Mouse (Mus musculus) forebrain, embryonic 14.5 days (tissue): ENCODE measurements around the gene Pbx1. TPM values are rescaled to one million over a fixed set of nuclear protein-coding genes. Genes with fewer than 3 reads are reported as not detected.

Experiments used
- ATAC-seq: fragments of 200-750 bp; cut with Nextera tagmentation; 2 replicates; pipeline ENCODE4 v1.8.0; 2017; ENCODE audit warnings: mild to moderate bottlenecking, moderate library complexity
- DNase-seq: peaks from one replicate; pipeline ENCODE4 v3.0.0-alpha.2; 2015; ENCODE audit warnings: low spot score
- H3K27ac ChIP-seq: fragments of 300-500 bp; sonication (generic); 2 replicates; pipeline ENCODE4 v1.5.1; 2014; ENCODE audit warnings: low read depth, mild to moderate bottlenecking, control low read depth, low read length, moderate library complexity
- H3K27me3 ChIP-seq: fragments of 300-500 bp; sonication (generic); replicated peaks from 2 replicates; pipeline ENCODE4 v1.6.1; 2014; ENCODE audit warnings: low read length, control low read depth, mixed read lengths; ENCODE audit not compliant: control insufficient read depth, insufficient read depth
- H3K36me3 ChIP-seq: fragments of 300-500 bp; sonication (generic); 2 replicates; pipeline ENCODE4 v1.6.1; 2014; ENCODE audit warnings: low read length, control low read depth; ENCODE audit not compliant: control insufficient read depth, insufficient read depth
- H3K4me1 ChIP-seq: fragments of 300-500 bp; sonication (generic); 2 replicates; pipeline ENCODE4 v1.6.1; 2014; ENCODE audit warnings: antibody characterized with exemption, low read length, control low read depth; ENCODE audit not compliant: control insufficient read depth, insufficient read depth
- H3K4me2 ChIP-seq: fragments of 300-500 bp; sonication (generic); 2 replicates; pipeline ENCODE4 v1.6.1; 2014; ENCODE audit warnings: mild to moderate bottlenecking, control low read depth, low read length
- H3K4me3 ChIP-seq: fragments of 300-500 bp; sonication (generic); 2 replicates; pipeline ENCODE4 v1.5.1; 2014; ENCODE audit warnings: low read depth, low read length, control low read depth
- H3K9ac ChIP-seq: fragments of 300-500 bp; sonication (generic); 2 replicates; pipeline ENCODE4 v1.6.1; 2014; ENCODE audit warnings: mild to moderate bottlenecking, low read length, control low read depth, moderate library complexity
- H3K9me3 ChIP-seq: fragments of 300-500 bp; sonication (generic); replicated peaks from 2 replicates; pipeline ENCODE4 v1.6.1; 2016; ENCODE audit warnings: low read length, control low read depth, mixed read lengths; ENCODE audit not compliant: control insufficient read depth
- WGBS: fragments of 180-500 bp; shearing (Covaris S2); extraction: QIAGEN DNeasy Blood & Tissue Kit; methylation state at CpG from one replicate; pipeline ENCODE4 v1.1.7; 2014; 5-methylcytosine and 5-hydroxymethylcytosine counted together
- polyA plus RNA-seq: library from polyadenylated mRNA; unstranded; fragments of >200 nt; fragmentation: Nextera tagmentation; extraction: Ambion mirVana; gene quantifications from 2 replicates; pipeline ENCODE4 v1.2.1, GENCODE M21; 2014

Pbx1 gene
- polyA plus RNA-seq, 1 experiment from 2014 or later = 66.7 TPM

- no peaks in the 10 kb centered on the region; the same call in 1 of the 2 replicates for H3K36me3 ChIP-seq
- H3K4me3 ChIP-seq = no peak overlapping the region
These were observed 132.1 kb downstream of the Pbx1 start for GRCm38 (mm10) chr1:168299928-168300365.

GRCm38 (mm10) chr1:168299181-168299580, 132.9 kb downstream of the Pbx1 start:
- Histone ChIP-seq H3K4me3 (no peak overlapping the region), H3K4me1 (peaks cover 29% of the 10 kb centered on the region), H3K4me2 (no peak overlapping the region), H3K9ac (no peak overlapping the region), H3K36me3 (no peaks in the 10 kb centered on the region; the same call in 1 of the 2 replicates), H3K27me3 (no peaks in the 10 kb centered on the region), H3K9me3 (no peaks in the 10 kb centered on the region), H3K27ac (peak overlapping the region; percentile 87; the same call in 1 of the 2 replicates)
- ATAC-seq = no peak
- 87% methylated on average over 8 of the region's 8 CpGs for WGBS
- DNase-seq = no peak

More at GRCm38 (mm10) chr1:168299928-168300365, 132.1 kb downstream of the Pbx1 start:
- peak; percentile 74 for ATAC-seq
- peak overlapping the region; percentile 87 for H3K27ac ChIP-seq
- H3K9me3 ChIP-seq = no peaks in the 10 kb centered on the region
- peak overlapping the region; percentile 47 for H3K9ac ChIP-seq
- H3K27me3 ChIP-seq = no peaks in the 10 kb centered on the region
- WGBS = 8% methylated on average over 12 of the region's 12 CpGs
- H3K4me1 ChIP-seq = peaks cover 29% of the 10 kb centered on the region
- peak; percentile 72 for DNase-seq
- H3K4me2 ChIP-seq = peak overlapping the region; percentile 33

- H3K4me3 ChIP-seq = no peak overlapping the region
- H3K27ac ChIP-seq = no peak overlapping the region
- ATAC-seq (no peak; the same call in 1 of the 2 replicates), DNase-seq (no peak)
- no peak overlapping the region for H3K4me2 ChIP-seq
- no peaks in the 10 kb centered on the region for H3K27me3 ChIP-seq
- H3K4me1 ChIP-seq = peaks cover 33% of the 10 kb centered on the region
- H3K9me3 ChIP-seq = no peaks in the 10 kb centered on the region
- H3K36me3 ChIP-seq = no peaks in the 10 kb centered on the region; the same call in 1 of the 2 replicates
- no peak overlapping the region for H3K9ac ChIP-seq
- 44% methylated on average over 2 of the region's 2 CpGs for WGBS
These were observed 135.8 kb downstream of the Pbx1 start for GRCm38 (mm10) chr1:168296290-168296689.

DNA sequence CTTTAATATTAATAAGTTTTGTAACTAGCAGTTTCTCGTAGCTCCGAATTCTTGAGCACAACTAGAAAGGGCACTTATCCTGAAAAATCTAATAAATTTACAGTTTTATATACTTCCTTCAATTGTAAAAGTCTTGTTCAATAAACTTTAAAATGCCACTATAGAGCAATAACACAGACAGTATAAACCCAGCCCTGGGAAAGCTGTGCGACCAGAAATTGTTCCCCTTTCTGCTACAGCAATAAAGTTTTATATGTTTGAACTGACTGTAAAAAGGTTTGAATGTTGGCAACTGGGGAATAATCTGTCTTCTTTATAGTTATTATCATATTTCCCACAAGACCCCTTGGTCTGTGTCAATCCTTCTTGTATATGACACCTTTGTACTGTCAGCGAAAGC, 136.3 kb downstream of the Pbx1 start:
- no peaks in the 10 kb centered on the region for H3K9me3 ChIP-seq
- 85% methylated on average over 4 of the region's 4 CpGs for WGBS
- no peak overlapping the region for H3K4me3 ChIP-seq
- no peak overlapping the region for H3K4me2 ChIP-seq
- H3K9ac ChIP-seq = no peak overlapping the region
- ATAC-seq = no peak
- DNase-seq = no peak
- H3K36me3 ChIP-seq = no peaks in the 10 kb centered on the region
- no peaks in the 10 kb centered on the region for H3K27me3 ChIP-seq
- H3K4me1 ChIP-seq = peaks cover 33% of the 10 kb centered on the region
- H3K27ac ChIP-seq = no peak overlapping the region

DNA sequence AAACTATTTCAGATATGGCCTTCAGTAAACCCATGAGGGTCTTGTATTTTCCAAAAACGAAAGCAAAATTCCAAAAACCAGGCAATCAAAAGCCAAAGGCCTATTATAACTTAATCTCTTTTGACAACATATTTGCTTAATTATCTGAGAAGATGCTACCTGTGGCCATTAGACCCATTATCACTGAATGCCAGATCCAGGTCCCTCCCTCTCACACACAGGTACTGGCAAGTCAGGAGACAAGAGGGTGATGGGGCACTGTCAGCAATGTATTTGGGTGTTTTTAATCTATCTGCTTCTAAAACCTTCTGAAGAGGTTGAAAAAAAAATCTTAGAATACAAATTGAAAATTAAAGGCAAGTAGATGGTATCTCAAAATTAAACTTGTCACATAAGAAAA, 138.4 kb downstream of the Pbx1 start:
- no peak overlapping the region for H3K27ac ChIP-seq
- WGBS = 88% methylated on average over 1 of the region's 1 CpGs
- H3K9me3 ChIP-seq = no peaks in the 10 kb centered on the region
- H3K4me2 ChIP-seq = no peak overlapping the region
- H3K27me3 ChIP-seq = no peaks in the 10 kb centered on the region
- ATAC-seq (no peak), DNase-seq (no peak)
- H3K36me3 ChIP-seq = no peaks in the 10 kb centered on the region
- peaks cover 39% of the 10 kb centered on the region for H3K4me1 ChIP-seq
- H3K4me3 ChIP-seq = no peak overlapping the region
- H3K9ac ChIP-seq = no peak overlapping the region

DNA sequence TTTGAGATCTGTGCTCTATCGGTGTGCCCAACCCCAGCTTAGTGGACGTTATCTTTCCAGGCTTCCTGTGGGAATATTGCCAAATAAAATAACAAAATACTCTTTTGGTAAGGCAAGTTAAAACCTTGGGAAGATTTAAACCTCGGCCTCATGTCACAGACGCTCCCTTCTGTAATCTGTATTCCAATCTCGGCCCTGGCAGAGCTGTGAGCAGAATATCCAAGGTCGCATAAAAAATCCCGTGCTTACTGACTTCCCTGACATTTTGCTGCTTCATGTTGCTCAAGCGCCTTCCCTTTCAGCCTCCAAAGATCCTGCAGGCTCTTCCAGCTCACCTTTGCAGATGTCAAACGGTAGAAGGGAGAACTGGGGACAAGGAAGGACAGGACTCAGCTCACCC, 140.0 kb downstream of the Pbx1 start:
- Histone ChIP-seq H3K4me3 (no peak overlapping the region), H3K9ac (0 out of 2 replicates have a peak overlapping the region, but pooled peaks have one; percentile 17), H3K4me1 (peaks cover 55% of the 10 kb centered on the region), H3K27ac (no peak overlapping the region; the same call in 1 of the 2 replicates), H3K4me2 (no peak overlapping the region), H3K9me3 (no peaks in the 10 kb centered on the region), H3K36me3 (no peaks in the 10 kb centered on the region), H3K27me3 (no peaks in the 10 kb centered on the region)
- ATAC-seq (no peak), DNase-seq (no peak)
- 74% methylated on average over 9 of the region's 9 CpGs for WGBS

DNA sequence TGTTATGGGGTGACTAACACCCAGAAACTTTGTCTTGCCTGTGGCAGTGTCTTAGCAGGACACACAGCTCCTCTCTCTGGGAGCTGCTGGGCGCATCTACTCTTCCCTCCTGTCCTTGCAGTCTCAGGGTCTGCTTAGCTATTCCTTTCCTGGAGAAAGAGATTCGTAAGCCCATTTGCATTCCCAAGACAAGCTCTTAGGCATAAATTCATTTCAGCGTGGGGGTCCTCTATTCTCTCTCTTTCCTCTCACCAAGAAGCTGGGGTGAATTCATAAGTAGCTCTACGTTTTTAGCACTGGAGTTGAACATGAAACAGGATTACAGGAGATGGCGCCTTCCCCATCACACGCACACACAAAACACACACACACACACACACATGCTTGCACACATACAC, 140.4 kb downstream of the Pbx1 start:
- H3K36me3 ChIP-seq = no peaks in the 10 kb centered on the region
- ATAC-seq (no peak), DNase-seq (no peak)
- peaks cover 58% of the 10 kb centered on the region for H3K4me1 ChIP-seq
- 46% methylated on average over 6 of the region's 6 CpGs for WGBS
- H3K9ac ChIP-seq = 0 out of 2 replicates have a peak overlapping the region, but pooled peaks have one; percentile 17
- 0 out of 2 replicates have a peak overlapping the region, but pooled peaks have one; percentile 7 for H3K4me2 ChIP-seq
- H3K9me3 ChIP-seq = no peaks in the 10 kb centered on the region
- H3K4me3 ChIP-seq = no peak overlapping the region
- H3K27ac ChIP-seq = peak overlapping the region; percentile 55; the same call in 1 of the 2 replicates
- H3K27me3 ChIP-seq = no peaks in the 10 kb centered on the region

DNA sequence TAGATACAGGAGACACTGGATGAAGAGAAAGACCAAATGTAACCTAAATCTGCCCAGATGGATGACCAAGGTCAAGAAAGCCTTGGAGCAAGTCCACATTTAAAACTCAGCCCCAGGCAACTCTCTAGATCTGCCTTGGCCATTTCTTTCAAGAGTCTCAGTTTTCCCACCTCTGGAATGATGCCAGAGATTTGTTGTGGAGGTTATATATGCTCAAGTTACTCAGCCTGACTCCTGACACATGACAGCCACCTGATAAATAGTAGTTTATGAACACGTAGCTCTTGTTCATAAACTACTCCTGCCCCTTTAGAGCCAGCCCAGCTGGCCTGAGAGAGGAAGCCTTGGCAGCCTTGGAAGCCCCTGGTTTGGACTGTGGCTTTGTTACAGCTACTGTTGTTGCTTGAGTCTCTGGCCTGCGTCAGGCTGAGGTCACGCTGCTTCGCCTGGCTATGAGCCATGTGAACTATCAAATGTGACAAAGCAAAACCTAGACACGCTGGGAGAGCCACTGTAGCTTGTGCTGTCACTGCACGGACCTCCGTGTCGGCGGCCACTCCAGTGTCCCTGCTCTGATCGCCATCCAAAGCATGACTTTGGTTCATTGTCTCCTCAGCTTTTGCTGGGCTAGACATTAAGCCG, 140.9 kb downstream of the Pbx1 start:
- 0 out of 2 replicates have a peak overlapping the region, but pooled peaks have one; percentile 17 for H3K9ac ChIP-seq
- peaks cover 60% of the 10 kb centered on the region for H3K4me1 ChIP-seq
- 0 out of 2 replicates have a peak overlapping the region, but pooled peaks have one; percentile 7 for H3K4me2 ChIP-seq
- WGBS = 39% methylated on average over 11 of the region's 11 CpGs
- H3K36me3 ChIP-seq = no peaks in the 10 kb centered on the region
- H3K27me3 ChIP-seq = no peaks in the 10 kb centered on the region
- ATAC-seq (peak; percentile 7; the same call in 1 of the 2 replicates), DNase-seq (peak; percentile 63)
- no peaks in the 10 kb centered on the region for H3K9me3 ChIP-seq
- H3K4me3 ChIP-seq = no peak overlapping the region
- H3K27ac ChIP-seq = peak overlapping the region; percentile 55; the same call in 1 of the 2 replicates
